Mouse (Mus musculus) neural tube, embryonic 14.5 days (tissue): Measurements from ENCODE around the gene Tmem198. TPM values are rescaled to one million over a fixed set of nuclear protein-coding genes. Genes with fewer than 3 reads are reported as not detected.
A peak's percentile ranks its signal among the peaks of the same experiment; 100 is the strongest.

ENCODE experiments used
- ATAC-seq: fragments of 200-750 bp; cut with Nextera tagmentation; 2 replicates; pipeline ENCODE4 v1.8.0; 2017; ENCODE audit warnings: low read depth, mild to moderate bottlenecking, moderate TSS enrichment, moderate library complexity
- H3K27ac ChIP-seq: fragments of 300-500 bp; sonication (generic); 2 replicates; pipeline ENCODE4 v1.5.1; 2014; ENCODE audit warnings: low read depth, mild to moderate bottlenecking, control low read depth, low read length, moderate library complexity, mixed read lengths
- H3K27me3 ChIP-seq: fragments of 300-500 bp; sonication (generic); 2 replicates; pipeline ENCODE4 v1.6.1; 2014; ENCODE audit warnings: low read length; ENCODE audit not compliant: control insufficient read depth, insufficient read depth
- H3K36me3 ChIP-seq: fragments of 300-500 bp; sonication (generic); 2 replicates; pipeline ENCODE4 v1.6.1; 2014; ENCODE audit warnings: low read length, mixed read lengths; ENCODE audit not compliant: control insufficient read depth, insufficient read depth
- H3K4me1 ChIP-seq: fragments of 300-500 bp; sonication (generic); 2 replicates; pipeline ENCODE4 v1.6.1; 2014; ENCODE audit warnings: low read length; ENCODE audit not compliant: control insufficient read depth, insufficient read depth
- H3K4me2 ChIP-seq: fragments of 300-500 bp; sonication (generic); 2 replicates; pipeline ENCODE4 v1.6.1; 2014; ENCODE audit warnings: mild to moderate bottlenecking, low read depth, low read length, control low read depth
- H3K4me3 ChIP-seq: fragments of 300-500 bp; sonication (generic); 2 replicates; pipeline ENCODE4 v1.5.1; 2014; ENCODE audit warnings: low read depth, low read length, control low read depth, mixed read lengths
- H3K9ac ChIP-seq: fragments of 300-500 bp; sonication (generic); replicated peaks from 2 replicates; pipeline ENCODE4 v1.6.1; 2014; ENCODE audit warnings: low read depth, mild to moderate bottlenecking, control low read depth, low read length, mixed read lengths
- H3K9me3 ChIP-seq: fragments of 300-500 bp; sonication (generic); 2 replicates; pipeline ENCODE4 v1.6.1; 2016; ENCODE audit warnings: low read length; ENCODE audit not compliant: control insufficient read depth
- WGBS: fragments of 180-500 bp; shearing (Covaris S2); extraction: QIAGEN DNeasy Blood & Tissue Kit; methylation state at CpG from one replicate; pipeline ENCODE4 v1.1.7; 2014; 5-methylcytosine and 5-hydroxymethylcytosine counted together
- polyA plus RNA-seq: library from polyadenylated mRNA; unstranded; fragments of >200 nt; fragmentation: Nextera tagmentation; extraction: Ambion mirVana; gene quantifications from 2 replicates; pipeline ENCODE4 v1.2.1, GENCODE M21; 2014

The Tmem198 gene
- polyA plus RNA-seq, 1 experiment from 2014 or later: 38.3 TPM

- 27% methylated on average over 12 of the region's 12 CpGs for WGBS
- H3K27ac ChIP-seq: no peak overlapping the region
- no peak overlapping the region for H3K4me2 ChIP-seq
- no peaks in the 10 kb centered on the region for H3K27me3 ChIP-seq
- H3K9ac ChIP-seq: no peak overlapping the region
- peak; percentile 35; the same call in 1 of the 2 replicates for ATAC-seq
- H3K4me1 ChIP-seq: no peaks in the 10 kb centered on the region
- H3K36me3 ChIP-seq: peaks cover 13% of the 10 kb centered on the region
- H3K9me3 ChIP-seq: no peaks in the 10 kb centered on the region
- H3K4me3 ChIP-seq: no peak overlapping the region
Observed at GRCm38 (mm10) chr1:75494878-75495548, 15.7 kb downstream of the Tmem198 start.

- Histone ChIP-seq H3K27me3 (no peaks in the 10 kb centered on the region), H3K4me3 (no peak overlapping the region), H3K36me3 (peaks cover 24% of the 10 kb centered on the region; the same call in 1 of the 2 replicates), H3K9me3 (no peaks in the 10 kb centered on the region), H3K4me1 (no peaks in the 10 kb centered on the region), H3K4me2 (no peak overlapping the region), H3K9ac (no peak overlapping the region), H3K27ac (no peak overlapping the region)
- 85% methylated on average over 4 of the region's 4 CpGs for WGBS
- ATAC-seq: no peak
Observed at GRCm38 (mm10) chr1:75498897-75499296, 19.6 kb downstream of the Tmem198 start.

GRCm38 (mm10) chr1:75499441-75499840, 20.1 kb downstream of the Tmem198 start:
- WGBS: 88% methylated on average over 7 of the region's 7 CpGs
- H3K36me3 ChIP-seq: peaks cover 24% of the 10 kb centered on the region; the same call in 1 of the 2 replicates

GRCm38 (mm10) chr1:75501905-75502304, 22.6 kb downstream of the Tmem198 start:
- no peak overlapping the region for H3K4me3 ChIP-seq
- WGBS: 98% methylated on average over 9 of the region's 9 CpGs
- ATAC-seq: no peak
- H3K9ac ChIP-seq: no peak overlapping the region
- H3K27me3 ChIP-seq: no peaks in the 10 kb centered on the region
- no peaks in the 10 kb centered on the region for H3K9me3 ChIP-seq
- H3K27ac ChIP-seq: no peak overlapping the region
- peaks cover 23% of the 10 kb centered on the region; the same call in 1 of the 2 replicates for H3K36me3 ChIP-seq
- H3K4me2 ChIP-seq: no peak overlapping the region
- H3K4me1 ChIP-seq: peaks cover 3% of the 10 kb centered on the region; the same call in 1 of the 2 replicates

More at GRCm38 (mm10) chr1:75499441-75499840, 20.1 kb downstream of the Tmem198 start:
- no peaks in the 10 kb centered on the region for H3K9me3 ChIP-seq
- no peak overlapping the region for H3K27ac ChIP-seq
- no peaks in the 10 kb centered on the region for H3K4me1 ChIP-seq
- H3K4me3 ChIP-seq: no peak overlapping the region
- no peaks in the 10 kb centered on the region for H3K27me3 ChIP-seq
- no peak overlapping the region for H3K4me2 ChIP-seq
- no peak overlapping the region for H3K9ac ChIP-seq
- ATAC-seq: no peak

GRCm38 (mm10) chr1:75502945-75503650, 23.8 kb downstream of the Tmem198 start:
- H3K4me2 ChIP-seq: no peak overlapping the region
- H3K36me3 ChIP-seq: peaks cover 19% of the 10 kb centered on the region; the same call in 1 of the 2 replicates
- no peaks in the 10 kb centered on the region for H3K9me3 ChIP-seq
- H3K27me3 ChIP-seq: no peaks in the 10 kb centered on the region
- no peak for ATAC-seq
- WGBS: 87% methylated on average over 24 of the region's 25 CpGs
- H3K4me3 ChIP-seq: no peak overlapping the region
- H3K9ac ChIP-seq: no peak overlapping the region
- no peak overlapping the region for H3K27ac ChIP-seq
- H3K4me1 ChIP-seq: peaks cover 3% of the 10 kb centered on the region; the same call in 1 of the 2 replicates

GRCm38 (mm10) chr1:75503651-75503980, 24.3 kb downstream of the Tmem198 start:
- Histone ChIP-seq H3K9me3 (no peaks in the 10 kb centered on the region), H3K27ac (no peak overlapping the region), H3K27me3 (no peaks in the 10 kb centered on the region), H3K4me2 (no peak overlapping the region), H3K4me3 (no peak overlapping the region), H3K4me1 (peaks cover 3% of the 10 kb centered on the region; the same call in 1 of the 2 replicates), H3K36me3 (peaks cover 19% of the 10 kb centered on the region; the same call in 1 of the 2 replicates), H3K9ac (no peak overlapping the region)
- ATAC-seq: no peak
- 76% methylated on average over 23 of the region's 23 CpGs for WGBS

- peak overlapping the region; percentile 89 for H3K4me2 ChIP-seq
- no peaks in the 10 kb centered on the region for H3K27me3 ChIP-seq
- peaks cover 19% of the 10 kb centered on the region; the same call in 1 of the 2 replicates for H3K36me3 ChIP-seq
- H3K27ac ChIP-seq: no peak overlapping the region
- 66% methylated on average over 9 of the region's 9 CpGs for WGBS
- no peak for ATAC-seq
- H3K9ac ChIP-seq: no peak overlapping the region; the same call in 1 of the 2 replicates
- peaks cover 3% of the 10 kb centered on the region; the same call in 1 of the 2 replicates for H3K4me1 ChIP-seq
- H3K9me3 ChIP-seq: no peaks in the 10 kb centered on the region
- peak overlapping the region; percentile 83 for H3K4me3 ChIP-seq
Observed at GRCm38 (mm10) chr1:75504256-75505045, 25.1 kb downstream of the Tmem198 start.

GRCm38 (mm10) chr1:75505159-75505955, 26.0 kb downstream of the Tmem198 start:
- H3K9me3 ChIP-seq: no peaks in the 10 kb centered on the region
- peak overlapping the region; percentile 89 for H3K4me2 ChIP-seq
- H3K27me3 ChIP-seq: no peaks in the 10 kb centered on the region
- peaks cover 3% of the 10 kb centered on the region; the same call in 1 of the 2 replicates for H3K4me1 ChIP-seq
- H3K27ac ChIP-seq: peak overlapping the region; percentile 90
- H3K9ac ChIP-seq: peak overlapping the region; percentile 97
- ATAC-seq: peak; percentile 87
- peaks cover 13% of the 10 kb centered on the region; the same call in 1 of the 2 replicates for H3K36me3 ChIP-seq
- under 1% methylated on average over 73 of the region's 84 CpGs for WGBS
- peak overlapping the region; percentile 83 for H3K4me3 ChIP-seq
